Mouse (Mus musculus) ES-Bruce4 (cell line): ENCODE measurements around the gene Nrarp. TPM values are rescaled to one million over a fixed set of nuclear protein-coding genes. Genes with fewer than 3 reads are reported as not detected.
A peak's percentile ranks its signal among the peaks of the same experiment; 100 is the strongest.

Source experiments
- H3K27ac ChIP-seq: 2 replicates; pipeline ENCODE4 v1.5.1; 2012; ENCODE audit warnings: low read length, inconsistent platforms; ENCODE audit not compliant: insufficient read depth
- H3K27me3 ChIP-seq: 2 replicates; pipeline ENCODE4 v1.6.1; 2012; ENCODE audit warnings: mild to moderate bottlenecking, low read length, inconsistent platforms; ENCODE audit not compliant: control insufficient read depth, poor library complexity, insufficient read depth, severe bottlenecking
- H3K36me3 ChIP-seq: 2 replicates; pipeline ENCODE4 v1.6.1; 2012; ENCODE audit warnings: inconsistent platforms, mild to moderate bottlenecking, low read length, moderate library complexity; ENCODE audit not compliant: control insufficient read depth, poor library complexity, insufficient read depth, severe bottlenecking
- H3K4me1 ChIP-seq: one replicate; pipeline ENCODE4 v1.8.1; 2011; ENCODE audit warnings: low read length; ENCODE audit not compliant: control insufficient read depth, insufficient read depth
- H3K4me3 ChIP-seq: 2 replicates; pipeline ENCODE4 v1.5.1; 2011; ENCODE audit warnings: low read depth, mild to moderate bottlenecking, low read length
- H3K9ac ChIP-seq: 2 replicates; pipeline ENCODE4 v1.6.1; 2012; ENCODE audit warnings: low read depth, mild to moderate bottlenecking, inconsistent platforms; ENCODE audit not compliant: poor library complexity, severe bottlenecking
- H3K9me3 ChIP-seq: replicated peaks from 2 replicates; pipeline ENCODE4 v1.6.1; 2012; ENCODE audit warnings: mild to moderate bottlenecking, low read length, inconsistent platforms; ENCODE audit not compliant: control insufficient read depth, poor library complexity, insufficient read depth, severe bottlenecking
- CTCF ChIP-seq: IDR thresholded peaks from one replicate; pipeline ENCODE4 v1.8.1; 2011; ENCODE audit warnings: low read depth, low read length
- EP300 ChIP-seq: IDR thresholded peaks from 2 replicates; pipeline ENCODE4 v1.6.1; 2011; ENCODE audit warnings: low read depth, low read length; ENCODE audit not compliant: insufficient read depth
- POLR2A ChIP-seq: IDR thresholded peaks from one replicate; pipeline ENCODE4 v1.8.1; 2011; ENCODE audit warnings: low read length; ENCODE audit not compliant: insufficient read depth
- polyA plus RNA-seq: library from polyadenylated mRNA; stranded (reverse); fragments of >200 nt; gene quantifications from 2 replicates; pipeline ENCODE4 v1.2.4, GENCODE M21; 2011; ENCODE audit warnings: low read depth; ENCODE audit not compliant: missing spikeins, insufficient read depth, insufficient read length

The Nrarp gene
- polyA plus RNA-seq, 1 experiment, result 9.8 TPM

- H3K27ac ChIP-seq, result no peak overlapping the region
- TF ChIP-seq EP300 (no peak), CTCF (no peak), POLR2A (no peak)
Observed at GRCm38 (mm10) chr2:25229582-25229981, 49.0 kb downstream of the Nrarp start.

GRCm38 (mm10) chr2:25230581-25230980 lies 50.0 kb downstream of the Nrarp start:
- no peaks in the 10 kb centered on the region for H3K36me3 ChIP-seq
- no peaks in the 10 kb centered on the region for H3K4me1 ChIP-seq
- 0 out of 2 replicates have a peak overlapping the region, but pooled peaks have one; percentile 20 for H3K27ac ChIP-seq
- peak overlapping the region; percentile 41 for H3K4me3 ChIP-seq
- TF ChIP-seq CTCF (no peak), EP300 (no peak), POLR2A (no peak)
- H3K9me3 ChIP-seq, result no peaks in the 10 kb centered on the region
- peak overlapping the region; percentile 7 for H3K9ac ChIP-seq
- no peaks in the 10 kb centered on the region for H3K27me3 ChIP-seq

More at GRCm38 (mm10) chr2:25229582-25229981, 49.0 kb downstream of the Nrarp start:
- H3K4me1 ChIP-seq, result no peaks in the 10 kb centered on the region
- H3K27me3 ChIP-seq, result no peaks in the 10 kb centered on the region
- no peaks in the 10 kb centered on the region for H3K36me3 ChIP-seq
- no peak overlapping the region for H3K4me3 ChIP-seq
- no peak overlapping the region for H3K9ac ChIP-seq
- H3K9me3 ChIP-seq, result no peaks in the 10 kb centered on the region

GRCm38 (mm10) chr2:25231038-25231437 lies 50.5 kb downstream of the Nrarp start:
- TF ChIP-seq CTCF, result no peak
- TF ChIP-seq EP300, result no peak
- no peak for TF ChIP-seq POLR2A

More at GRCm38 (mm10) chr2:25231038-25231437, 50.5 kb downstream of the Nrarp start:
- Histone ChIP-seq H3K9ac (peak overlapping the region; percentile 7), H3K27me3 (no peaks in the 10 kb centered on the region), H3K27ac (peak overlapping the region; percentile 20; the same call in 1 of the 2 replicates), H3K36me3 (no peaks in the 10 kb centered on the region), H3K4me3 (peak overlapping the region; percentile 41), H3K4me1 (peaks cover 2% of the 10 kb centered on the region), H3K9me3 (no peaks in the 10 kb centered on the region)

Other genes starting within 250 kb of the Nrarp start
- 26.9 and 34.9 TPM in 2 replicates for gene Arrdc1, start 245.5 kb upstream of the Nrarp start, polyA plus RNA-seq
- gene Zmynd19, start 231.0 kb upstream of the Nrarp start, polyA plus RNA-seq, result 57.5 and 64.7 TPM in 2 replicates
- 15.8 and 18.0 TPM in 2 replicates for gene Dph7, start 218.4 kb upstream of the Nrarp start, polyA plus RNA-seq
- gene Mrpl41, start 205.7 kb upstream of the Nrarp start, polyA plus RNA-seq, result 33.7 and 37.4 TPM in 2 replicates
- 16.2 and 20.1 TPM in 2 replicates for gene Pnpla7, start 204.7 kb upstream of the Nrarp start, polyA plus RNA-seq
- gene Nsmf, start 126.4 kb upstream of the Nrarp start, polyA plus RNA-seq, result 11.3 and 14.9 TPM in 2 replicates
- not detected in 2 replicates for gene Entpd8, start 100.5 kb upstream of the Nrarp start, polyA plus RNA-seq
- gene Noxa1, start 85.6 kb upstream of the Nrarp start, polyA plus RNA-seq, result not detected in 2 replicates
- gene Tor4a, start 16.1 kb downstream of the Nrarp start, polyA plus RNA-seq, result 4.5 and 6.9 TPM in 2 replicates
- 36.1 and 41.0 TPM in 2 replicates for gene Nelfb, start 30.7 kb downstream of the Nrarp start, polyA plus RNA-seq
- not detected in 2 replicates for gene Stpg3, start 33.9 kb downstream of the Nrarp start, polyA plus RNA-seq
- gene Fam166a, start 38.0 kb downstream of the Nrarp start, polyA plus RNA-seq, result 1.8 TPM in 1 of 2 replicates, not detected in the other
- gene Tubb4b, start 43.9 kb downstream of the Nrarp start, polyA plus RNA-seq, result 605 and 629 TPM in 2 replicates
- 1.0 and 1.1 TPM in 2 replicates for gene Slc34a3, start 53.6 kb downstream of the Nrarp start, polyA plus RNA-seq
- 0.55 TPM in 1 of 2 replicates, not detected in the other for gene Rnf224, start 56.0 kb downstream of the Nrarp start, polyA plus RNA-seq
- gene Rnf208, start 61.5 kb downstream of the Nrarp start, polyA plus RNA-seq, result 7.3 and 11.3 TPM in 2 replicates
- not detected in 2 replicates for gene Cysrt1, start 61.7 kb downstream of the Nrarp start, polyA plus RNA-seq
- not detected in 2 replicates for gene AL732309.1, start 66.1 kb downstream of the Nrarp start, polyA plus RNA-seq
- 7.6 and 7.7 TPM in 2 replicates for gene Tmem203, start 74.7 kb downstream of the Nrarp start, polyA plus RNA-seq
- 12.3 and 16.9 TPM in 2 replicates for gene Tprn, start 81.9 kb downstream of the Nrarp start, polyA plus RNA-seq
- 47.4 and 49.1 TPM in 2 replicates for gene Ssna1, start 91.7 kb downstream of the Nrarp start, polyA plus RNA-seq
- 72.4 and 76.0 TPM in 2 replicates for gene Anapc2, start 91.7 kb downstream of the Nrarp start, polyA plus RNA-seq
- not detected in 2 replicates for gene Tmem210, start 107.4 kb downstream of the Nrarp start, polyA plus RNA-seq
- gene Lrrc26, start 109.2 kb downstream of the Nrarp start, polyA plus RNA-seq, result not detected in 2 replicates
- 2.7 and 4.2 TPM in 2 replicates for gene Grin1, start 138.4 kb downstream of the Nrarp start, polyA plus RNA-seq
- 45.6 and 57.3 TPM in 2 replicates for gene Man1b1, start 151.6 kb downstream of the Nrarp start, polyA plus RNA-seq
- gene Dpp7, start 175.6 kb downstream of the Nrarp start, polyA plus RNA-seq, result 27.8 and 29.4 TPM in 2 replicates
- gene Uap1l1, start 184.9 kb downstream of the Nrarp start, polyA plus RNA-seq, result 49.8 and 51.1 TPM in 2 replicates
- gene Sapcd2, start 191.6 kb downstream of the Nrarp start, polyA plus RNA-seq, result 19.2 and 22.4 TPM in 2 replicates
- 4.2 and 5.6 TPM in 2 replicates for gene Entpd2, start 215.1 kb downstream of the Nrarp start, polyA plus RNA-seq
- gene Npdc1, start 218.6 kb downstream of the Nrarp start, polyA plus RNA-seq, result 29.7 and 40.9 TPM in 2 replicates
- not detected in 2 replicates for gene Fut7, start 242.5 kb downstream of the Nrarp start, polyA plus RNA-seq
- gene Abca2, start 247.9 kb downstream of the Nrarp start, polyA plus RNA-seq, result 14.0 and 14.2 TPM in 2 replicates